Mouse (Mus musculus) myocyte (in vitro differentiated cells): ENCODE data around the gene Gdpd3. TPM values are rescaled to one million over a fixed set of nuclear protein-coding genes. Genes with fewer than 3 reads are reported as not detected.

Experiments used
- H3K27me3 ChIP-seq: one replicate; pipeline ENCODE4 v1.6.1; 2011; ENCODE audit not compliant: control insufficient read depth, insufficient read depth, insufficient read length
- H3K36me3 ChIP-seq: one replicate; pipeline ENCODE4 v1.6.1; 2011; ENCODE audit not compliant: control insufficient read depth, insufficient read depth
- H3K4me2 ChIP-seq: one replicate; pipeline ENCODE4 v1.6.1; 2011; ENCODE audit warnings: low read depth, control low read depth
- H3K4me3 ChIP-seq: one replicate; pipeline ENCODE4 v1.5.1; 2011; ENCODE audit warnings: mild to moderate bottlenecking, control low read depth, moderate library complexity
- H3K79me2 ChIP-seq: one replicate; pipeline ENCODE4 v1.6.1; 2011; ENCODE audit not compliant: control insufficient read depth, insufficient read depth
- H3ac ChIP-seq: one replicate; pipeline ENCODE4 v1.6.1; 2011; ENCODE audit not compliant: control insufficient read depth, insufficient read length
- CEBPB ChIP-seq: IDR thresholded peaks from 2 replicates; pipeline ENCODE4 v1.6.1; 2011; ENCODE audit warnings: mild to moderate bottlenecking, moderate library complexity; ENCODE audit not compliant: poor library complexity, insufficient read depth, severe bottlenecking
- E2F4 ChIP-seq: IDR thresholded peaks from one replicate; pipeline ENCODE4 v1.6.1; 2011; ENCODE audit warnings: mild to moderate bottlenecking, control low read depth, moderate library complexity; ENCODE audit not compliant: insufficient read depth
- MAX ChIP-seq: IDR thresholded peaks from one replicate; pipeline ENCODE4 v1.6.1; 2011; ENCODE audit warnings: low read depth, mild to moderate bottlenecking, control low read depth
- MYOD1 ChIP-seq, 3 experiments: IDR thresholded peaks; one replicate each; pipeline ENCODE4 v1.6.1; 2011; ENCODE audit warnings: control low read depth in 2 of 3, low read depth in 2 of 3, mild to moderate bottlenecking in 2 of 3, moderate library complexity in 1 of 3; ENCODE audit not compliant: insufficient read length in 2 of 3, control insufficient read depth in 1 of 3
- MYOG ChIP-seq, 3 experiments: IDR thresholded peaks; one replicate each; pipeline ENCODE4 v1.6.1; 2011; ENCODE audit warnings: control low read depth in 2 of 3, low read depth in 2 of 3, mild to moderate bottlenecking in 2 of 3; ENCODE audit not compliant: insufficient read length in 2 of 3, control insufficient read depth in 1 of 3, insufficient read depth in 1 of 3
- POLR2A ChIP-seq: IDR thresholded peaks from one replicate; pipeline ENCODE4 v1.6.1; 2011; ENCODE audit warnings: low read depth, mild to moderate bottlenecking, control low read depth, moderate library complexity; ENCODE audit not compliant: insufficient read length
- POLR2AphosphoS2 ChIP-seq: IDR thresholded peaks from one replicate; pipeline ENCODE4 v1.6.1; 2011; ENCODE audit warnings: low read depth, control low read depth; ENCODE audit not compliant: insufficient read length
- REST ChIP-seq: IDR thresholded peaks from one replicate; pipeline ENCODE4 v1.6.1; 2011; ENCODE audit warnings: mild to moderate bottlenecking, control low read depth, moderate library complexity; ENCODE audit not compliant: insufficient read depth, insufficient read length
- SRF ChIP-seq: IDR thresholded peaks from one replicate; pipeline ENCODE4 v1.6.1; 2011; ENCODE audit warnings: low read depth; ENCODE audit not compliant: control insufficient read depth, insufficient read length
- TCF12 ChIP-seq: IDR thresholded peaks from one replicate; pipeline ENCODE4 v1.6.1; 2011; ENCODE audit warnings: mild to moderate bottlenecking, control low read depth; ENCODE audit not compliant: poor library complexity, insufficient read depth, severe bottlenecking
- TCF3 ChIP-seq: IDR thresholded peaks from one replicate; pipeline ENCODE4 v1.6.1; 2011; ENCODE audit warnings: low read depth, control low read depth; ENCODE audit not compliant: insufficient read length
- USF1 ChIP-seq: IDR thresholded peaks from one replicate; pipeline ENCODE4 v1.6.1; 2011; ENCODE audit warnings: low read depth, mild to moderate bottlenecking, control low read depth, moderate library complexity
- polyA plus RNA-seq: library from polyadenylated mRNA; unstranded; fragments of >200 nt; fragmentation: generic; extraction: Trizol; gene quantifications from one replicate; pipeline ENCODE4 v1.2.1, GENCODE M21; 2012; ENCODE audit warnings: missing spikeins

The Gdpd3 gene
- polyA plus RNA-seq, 1 experiment = 1.1 TPM

DNA sequence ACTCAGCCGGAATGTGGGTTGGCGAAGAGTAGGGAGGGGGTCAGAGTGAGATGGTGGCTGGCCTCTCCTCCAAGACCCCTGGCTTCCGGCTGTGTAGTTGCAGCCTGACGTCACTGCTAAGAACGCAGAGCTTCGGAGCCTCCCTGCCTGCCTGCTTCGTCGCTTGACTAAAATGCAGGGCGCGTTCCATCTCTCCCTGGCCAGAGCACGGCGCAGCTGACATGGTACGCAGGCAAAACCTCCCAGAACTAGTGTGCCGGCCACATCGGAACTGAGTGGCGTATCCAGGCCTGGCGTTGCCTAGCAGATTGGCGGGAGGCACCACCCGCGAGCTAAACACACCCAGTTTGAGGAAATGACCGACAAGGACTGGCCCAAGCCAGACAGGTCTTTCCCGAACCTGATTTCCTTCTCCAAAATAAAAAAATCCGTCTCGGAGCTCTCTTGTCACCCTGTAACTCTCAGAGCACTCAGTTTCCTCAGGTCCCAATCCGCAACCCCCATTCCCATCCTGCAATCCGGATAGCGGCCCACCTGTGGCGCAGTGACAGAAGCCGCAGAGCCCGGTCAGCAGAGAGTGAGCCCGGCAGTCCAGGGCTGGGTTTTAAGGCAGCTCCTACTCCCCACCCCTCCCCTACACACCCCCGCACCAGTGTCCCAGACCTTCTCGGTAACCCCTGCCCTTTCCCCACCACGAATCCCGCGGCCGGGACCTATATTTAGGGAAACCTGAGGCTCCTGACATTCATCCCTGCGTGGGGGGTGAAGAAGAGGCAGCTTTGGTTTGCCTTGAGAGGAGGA lies 33.5 kb downstream of the Gdpd3 start:
- Histone ChIP-seq H3ac (peak overlapping the region; percentile 64), H3K36me3 (peaks cover 23% of the 10 kb centered on the region), H3K27me3 (no peaks in the 10 kb centered on the region), H3K4me3 (peak overlapping the region; percentile 89), H3K79me2 (peaks cover 28% of the 10 kb centered on the region), H3K4me2 (peak overlapping the region; percentile 87)
- TF ChIP-seq POLR2A = peak; percentile 75
- no peak for TF ChIP-seq CEBPB
- peak; percentile 81 for TF ChIP-seq POLR2AphosphoS2
- peak in 1 of 3 experiments; percentile 55 for TF ChIP-seq MYOG (IDR thresholded peaks at IDR 0.05; ENCODE audit: control insufficient read depth in 1 of 3, insufficient read depth in 1 of 3, insufficient read length in 2 of 3, low read depth in 2 of 3)
- peak in 1 of 3 experiments; percentile 41 for TF ChIP-seq MYOD1 (IDR thresholded peaks at IDR 0.05; ENCODE audit: control insufficient read depth in 1 of 3, insufficient read length in 2 of 3, low read depth in 2 of 3)

DNA sequence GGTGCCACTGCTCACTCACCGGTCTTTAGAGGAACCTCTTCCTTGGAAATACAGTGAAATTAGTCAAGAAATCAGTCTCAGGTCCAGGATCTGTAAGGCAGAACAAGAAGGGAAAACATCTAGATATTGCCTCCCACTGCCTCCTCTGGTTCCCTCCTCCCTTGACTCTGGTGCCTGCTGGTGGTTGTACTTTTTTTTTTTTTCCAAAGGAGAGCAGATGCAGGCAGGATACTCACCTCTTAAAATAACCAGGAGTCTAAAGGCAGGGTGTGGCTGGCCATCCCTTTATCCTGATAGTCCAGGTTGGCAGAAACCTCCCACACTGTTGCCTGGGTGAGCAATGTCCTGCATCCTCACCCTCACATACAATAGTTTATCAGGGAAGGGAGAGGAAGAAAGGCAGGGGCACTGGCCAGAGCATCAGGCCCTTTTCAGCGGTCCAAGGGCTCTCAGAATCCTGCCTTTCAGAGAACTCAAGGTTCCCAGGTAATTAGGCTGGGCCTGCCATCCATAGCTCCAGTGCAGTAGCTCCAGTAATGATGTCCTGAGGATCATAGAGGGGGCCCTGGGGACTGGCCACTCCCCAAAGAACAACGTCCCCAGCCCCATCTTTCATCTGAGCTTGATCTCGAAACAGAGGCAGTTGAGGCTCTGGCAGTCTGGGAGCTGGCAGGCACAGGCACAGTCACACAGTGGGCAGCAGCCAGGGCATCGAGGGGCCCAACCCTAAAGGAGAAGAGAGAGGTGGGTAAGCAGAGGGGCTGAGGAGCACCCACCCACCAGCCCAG lies 34.3 kb downstream of the Gdpd3 start:
- TF ChIP-seq USF1 = no peak
- no peak for TF ChIP-seq MAX
- TF ChIP-seq MYOD1 (IDR thresholded peaks at IDR 0.05; ENCODE audit: control insufficient read depth in 1 of 3, insufficient read length in 2 of 3, low read depth in 2 of 3) = peak in 1 of 3 experiments; percentile 7
- no peak for TF ChIP-seq POLR2AphosphoS2
- TF ChIP-seq MYOG (IDR thresholded peaks at IDR 0.05; ENCODE audit: control insufficient read depth in 1 of 3, insufficient read depth in 1 of 3, insufficient read length in 2 of 3, low read depth in 2 of 3) = no peak
- Histone ChIP-seq H3K79me2 (peaks cover 28% of the 10 kb centered on the region), H3K4me3 (peak overlapping the region; percentile 89), H3K36me3 (peaks cover 16% of the 10 kb centered on the region), H3K4me2 (peak overlapping the region; percentile 87), H3ac (peak overlapping the region; percentile 64), H3K27me3 (no peaks in the 10 kb centered on the region)

DNA sequence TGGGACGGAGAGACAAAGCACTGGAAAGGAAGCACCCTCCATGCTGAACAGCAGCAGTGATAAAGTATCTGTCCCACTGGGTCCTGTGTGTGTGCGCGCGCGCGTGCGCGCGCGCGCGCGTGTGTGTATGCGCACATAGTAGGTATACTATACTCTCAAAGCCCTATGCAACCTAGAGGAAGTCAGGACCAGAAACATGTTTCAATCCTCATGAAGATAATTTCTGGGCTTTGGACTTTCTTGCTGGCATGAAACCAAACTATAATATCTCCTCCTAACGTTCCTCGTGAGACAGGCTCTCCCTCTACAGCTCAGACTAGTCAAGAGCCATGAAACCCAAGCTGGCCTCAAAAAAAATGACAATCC lies 34.9 kb downstream of the Gdpd3 start:
- Histone ChIP-seq H3ac (no peak overlapping the region), H3K4me2 (peak overlapping the region; percentile 87), H3K27me3 (no peaks in the 10 kb centered on the region), H3K36me3 (peaks cover 10% of the 10 kb centered on the region), H3K4me3 (no peak overlapping the region), H3K79me2 (peaks cover 28% of the 10 kb centered on the region)
- TF ChIP-seq E2F4 (no peak), MAX (no peak), MYOD1 (IDR thresholded peaks at IDR 0.05; ENCODE audit: control insufficient read depth in 1 of 3, insufficient read length in 2 of 3, low read depth in 2 of 3) (no peak), POLR2A (no peak), USF1 (no peak)

DNA sequence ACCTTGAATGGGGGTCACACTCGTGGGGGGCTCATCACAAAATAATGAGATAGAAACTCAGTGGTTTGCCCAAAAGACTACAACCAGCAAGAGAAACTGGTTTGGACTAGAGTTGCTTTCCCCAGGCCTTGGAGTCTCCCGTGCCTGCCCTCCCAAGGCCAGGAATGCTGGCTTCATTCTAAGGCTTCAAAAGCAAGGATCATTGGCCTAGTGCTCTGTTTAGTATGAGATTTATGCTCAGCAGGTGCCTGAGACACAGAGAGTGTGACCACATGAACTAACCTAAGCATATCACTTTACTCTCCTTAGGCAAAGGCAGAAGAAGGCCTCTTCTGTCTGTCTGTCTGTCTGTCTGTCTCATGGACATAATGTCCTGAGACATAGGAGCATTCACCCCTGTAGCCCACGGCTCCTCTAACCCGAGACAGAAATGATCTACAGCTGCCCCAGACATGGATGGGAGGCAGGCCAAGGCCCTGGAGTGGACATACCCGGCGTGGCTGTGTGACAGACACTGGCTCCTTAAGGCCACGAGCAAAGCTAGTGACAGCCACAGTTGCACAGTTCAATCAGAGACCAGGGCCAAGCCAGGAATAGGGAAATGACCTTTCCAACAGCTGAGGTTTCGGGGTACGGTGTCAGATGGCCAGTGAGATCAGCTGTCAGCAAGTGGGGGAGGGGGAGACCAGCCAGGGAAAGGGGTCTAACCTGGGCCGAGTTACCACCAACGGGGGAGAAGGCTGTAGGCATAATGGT lies 36.2 kb downstream of the Gdpd3 start:
- H3K4me3 ChIP-seq = no peak overlapping the region
- peaks cover 16% of the 10 kb centered on the region for H3K79me2 ChIP-seq
- H3K27me3 ChIP-seq = no peaks in the 10 kb centered on the region
- H3K36me3 ChIP-seq = no peaks in the 10 kb centered on the region
- TF ChIP-seq MYOG (IDR thresholded peaks at IDR 0.05; ENCODE audit: control insufficient read depth in 1 of 3, insufficient read depth in 1 of 3, insufficient read length in 2 of 3, low read depth in 2 of 3) (peak; percentile 79 to 95 (median 85)), POLR2AphosphoS2 (peak; percentile 17), USF1 (no peak), MYOD1 (IDR thresholded peaks at IDR 0.05; ENCODE audit: control insufficient read depth in 1 of 3, insufficient read length in 2 of 3, low read depth in 2 of 3) (peak; percentile 87 to 98 (median 93)), SRF (no peak), TCF12 (peak; percentile 84), TCF3 (peak; percentile 67)
- peak overlapping the region; percentile 87 for H3K4me2 ChIP-seq
- H3ac ChIP-seq = no peak overlapping the region

DNA sequence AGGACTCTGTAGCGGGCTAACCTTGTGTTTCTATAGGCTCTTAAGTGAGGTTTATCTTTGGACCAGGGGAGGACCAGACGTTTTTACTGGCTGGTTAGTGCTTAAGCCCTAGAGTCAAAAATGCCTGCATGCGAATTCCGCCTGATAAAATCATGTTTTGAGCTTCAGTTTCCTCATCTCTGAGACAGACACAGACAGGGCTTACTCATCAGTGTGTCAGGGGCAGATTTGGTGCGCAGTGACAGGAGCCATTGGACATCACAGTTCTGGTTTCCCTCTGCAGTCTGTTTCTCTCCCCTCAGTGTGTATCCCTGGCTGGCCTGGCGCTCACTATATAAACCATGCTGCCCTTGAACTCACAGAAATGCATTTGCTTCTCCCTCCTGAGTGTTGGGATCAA lies 37.0 kb downstream of the Gdpd3 start:
- H3K79me2 ChIP-seq = peaks cover 8% of the 10 kb centered on the region
- no peak overlapping the region for H3K4me3 ChIP-seq
- TF ChIP-seq MYOG (IDR thresholded peaks at IDR 0.05; ENCODE audit: control insufficient read depth in 1 of 3, insufficient read depth in 1 of 3, insufficient read length in 2 of 3, low read depth in 2 of 3) (no peak), MAX (no peak), REST (no peak), E2F4 (no peak), TCF3 (no peak), POLR2AphosphoS2 (no peak), POLR2A (no peak), CEBPB (no peak)
- H3ac ChIP-seq = no peak overlapping the region
- H3K4me2 ChIP-seq = peak overlapping the region; percentile 87
- H3K36me3 ChIP-seq = no peaks in the 10 kb centered on the region
- H3K27me3 ChIP-seq = no peaks in the 10 kb centered on the region
